Mouse (Mus musculus) adrenal gland, adult 10 weeks (tissue): Measurements from ENCODE around the gene Ankrd28. TPM values are rescaled to one million over a fixed set of nuclear protein-coding genes. Genes with fewer than 3 reads are reported as not detected.

Experiments
- polyA plus RNA-seq: library from polyadenylated mRNA; stranded (reverse); fragments of 350-450 nt; fragmentation: Illumina TruSeq; extraction: RNeasy Lipid Tissue Mini Kit (QIAGEN cat#74804); gene quantifications from one replicate; pipeline ENCODE4 v1.2.3, GENCODE M21; 2014; ENCODE audit warnings: low read depth, low replicate concordance

Ankrd28 gene
- 28.2 TPM for polyA plus RNA-seq

DNA sequence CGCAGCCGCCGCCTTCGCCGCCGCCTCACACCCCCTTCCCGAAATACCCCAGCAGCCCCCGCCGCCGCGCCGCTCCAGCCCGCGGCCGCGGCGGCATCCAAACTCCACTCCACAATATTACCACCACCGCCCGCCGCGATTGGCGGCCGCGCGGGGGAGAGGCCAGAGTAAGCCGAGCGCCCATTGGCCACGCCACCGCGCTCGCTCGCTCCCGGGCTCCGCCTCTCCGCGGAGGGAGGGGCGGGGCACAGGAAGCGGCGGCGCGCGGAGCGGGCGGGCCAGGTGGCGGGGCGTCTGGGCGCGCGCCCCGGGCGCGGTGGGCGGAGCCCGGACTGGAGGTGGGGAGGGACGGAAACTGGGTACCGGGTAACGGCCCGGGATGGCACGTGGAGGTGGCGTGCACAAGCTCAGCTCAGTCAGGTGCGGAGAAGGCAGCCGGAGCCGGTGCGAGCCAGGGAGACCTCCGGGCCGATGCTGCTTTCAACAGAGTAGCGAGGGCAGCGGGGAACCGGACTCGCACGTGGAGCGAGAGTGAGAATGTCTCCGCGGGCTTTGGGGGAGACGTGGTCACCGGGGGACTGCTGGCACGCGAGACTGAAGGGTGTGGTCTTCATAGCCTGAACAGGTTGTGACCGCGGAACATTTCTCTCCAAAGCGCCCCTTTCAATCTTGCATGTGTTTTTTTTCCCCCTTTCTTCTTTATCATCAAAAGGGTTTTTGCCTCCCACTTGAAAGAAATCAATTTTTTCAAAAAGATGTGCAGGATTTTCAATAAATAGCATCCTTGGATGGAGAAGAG lies at the start of gene Ankrd28:
Gene Ankrd28 (minus strand): TSS at position 81 of the 799 bp plus-strand sequence.

Other genes starting within 250 kb of the Ankrd28 start
- not detected for gene Colq, start 239.3 kb downstream of the Ankrd28 start, polyA plus RNA-seq
- not detected for gene Gm49387, start 189.8 kb downstream of the Ankrd28 start, polyA plus RNA-seq
- 7.1 TPM for gene Btd, start 189.6 kb downstream of the Ankrd28 start, polyA plus RNA-seq
- 22.7 TPM for gene Hacl1, start 189.4 kb downstream of the Ankrd28 start, polyA plus RNA-seq
- 10.4 TPM for gene Galnt15, start 198.3 kb upstream of the Ankrd28 start, polyA plus RNA-seq